Mouse (Mus musculus) neural tube, embryonic 11.5 days (tissue): ENCODE results near the gene Kif26b. TPM values are rescaled to one million over a fixed set of nuclear protein-coding genes. Genes with fewer than 3 reads are reported as not detected.

ENCODE experiments used
- ATAC-seq: fragments of 200-750 bp; cut with Nextera tagmentation; 2 replicates; pipeline ENCODE4 v1.8.0; 2017; ENCODE audit warnings: moderate number of reproducible peaks, mild to moderate bottlenecking, moderate TSS enrichment, moderate library complexity; ENCODE audit not compliant: insufficient read depth, low FRiP score, low TSS enrichment
- DNase-seq: peaks from one replicate; pipeline ENCODE4 v3.0.0-alpha.2; 2015; ENCODE audit warnings: low spot score
- H3K27ac ChIP-seq: fragments of 300-500 bp; sonication (generic); 2 replicates; pipeline ENCODE4 v1.5.1; 2014; ENCODE audit warnings: low read depth, mild to moderate bottlenecking, low read length
- H3K27me3 ChIP-seq: fragments of 300-500 bp; sonication (generic); 2 replicates; pipeline ENCODE4 v1.6.1; 2014; ENCODE audit warnings: mild to moderate bottlenecking, low read length, mixed read lengths; ENCODE audit not compliant: control insufficient read depth, insufficient read depth
- H3K36me3 ChIP-seq: fragments of 300-500 bp; sonication (generic); 2 replicates; pipeline ENCODE4 v1.6.1; 2014; ENCODE audit warnings: mild to moderate bottlenecking, low read length, moderate library complexity, mixed read lengths; ENCODE audit not compliant: control insufficient read depth, insufficient read depth
- H3K4me1 ChIP-seq: fragments of 300-500 bp; sonication (generic); 2 replicates; pipeline ENCODE4 v1.6.1; 2014; ENCODE audit warnings: low read length, mixed read lengths; ENCODE audit not compliant: control insufficient read depth, insufficient read depth
- H3K4me2 ChIP-seq: fragments of 300-500 bp; sonication (generic); 2 replicates; pipeline ENCODE4 v1.6.1; 2014; ENCODE audit warnings: low read depth, mild to moderate bottlenecking, moderate library complexity
- H3K4me3 ChIP-seq: fragments of 300-500 bp; sonication (generic); 2 replicates; pipeline ENCODE4 v1.5.1; 2014; ENCODE audit warnings: low read depth, low read length
- H3K9ac ChIP-seq: fragments of 300-500 bp; sonication (generic); 2 replicates; pipeline ENCODE4 v1.6.1; 2014; ENCODE audit warnings: mild to moderate bottlenecking, low read length
- H3K9me3 ChIP-seq: fragments of 300-500 bp; sonication (generic); 2 replicates; pipeline ENCODE4 v1.6.1; 2016; ENCODE audit warnings: low read length; ENCODE audit not compliant: control insufficient read depth
- WGBS: fragments of 180-500 bp; shearing (Covaris S2); extraction: QIAGEN DNeasy Blood & Tissue Kit; methylation state at CpG from one replicate; pipeline ENCODE4 v1.1.7; 2014; 5-methylcytosine and 5-hydroxymethylcytosine counted together
- polyA plus RNA-seq: library from polyadenylated mRNA; unstranded; fragments of >200 nt; fragmentation: Nextera tagmentation; extraction: Ambion mirVana; gene quantifications from 2 replicates; pipeline ENCODE4 v1.2.1, GENCODE M21; 2014

Kif26b gene
- polyA plus RNA-seq, 1 experiment from 2014 or later: 6.5 TPM

GRCm38 (mm10) chr1:178496841-178497240 is 32.1 kb upstream of the Kif26b start:
- Histone ChIP-seq H3K36me3 (no peaks in the 10 kb centered on the region), H3K9ac (no peak overlapping the region), H3K4me1 (no peaks in the 10 kb centered on the region), H3K4me2 (no peak overlapping the region), H3K4me3 (no peak overlapping the region), H3K27ac (no peak overlapping the region), H3K27me3 (no peaks in the 10 kb centered on the region), H3K9me3 (no peaks in the 10 kb centered on the region)
- DNase-seq (no peak), ATAC-seq (no peak)
- WGBS: 67% methylated on average over 1 of the region's 1 CpGs

GRCm38 (mm10) chr1:178506938-178507337 is 22.0 kb upstream of the Kif26b start:
- 93% methylated on average over 8 of the region's 8 CpGs for WGBS

GRCm38 (mm10) chr1:178512323-178513031 is 16.4 kb upstream of the Kif26b start:
- H3K9ac ChIP-seq: no peak overlapping the region
- no peak overlapping the region for H3K27ac ChIP-seq
- no peaks in the 10 kb centered on the region for H3K9me3 ChIP-seq
- no peak overlapping the region for H3K4me2 ChIP-seq
- H3K4me3 ChIP-seq: no peak overlapping the region
- 51% methylated on average over 7 of the region's 7 CpGs for WGBS
- no peaks in the 10 kb centered on the region for H3K36me3 ChIP-seq
- no peaks in the 10 kb centered on the region for H3K4me1 ChIP-seq
- H3K27me3 ChIP-seq: no peaks in the 10 kb centered on the region
- no peak for ATAC-seq
- DNase-seq: no peak

More at GRCm38 (mm10) chr1:178506938-178507337, 22.0 kb upstream of the Kif26b start:
- ATAC-seq (no peak), DNase-seq (no peak)
- H3K9ac ChIP-seq: no peak overlapping the region
- H3K36me3 ChIP-seq: no peaks in the 10 kb centered on the region
- no peak overlapping the region for H3K4me3 ChIP-seq
- H3K9me3 ChIP-seq: no peaks in the 10 kb centered on the region
- no peak overlapping the region for H3K27ac ChIP-seq
- no peak overlapping the region for H3K4me2 ChIP-seq
- H3K27me3 ChIP-seq: no peaks in the 10 kb centered on the region
- no peaks in the 10 kb centered on the region for H3K4me1 ChIP-seq

GRCm38 (mm10) chr1:178513954-178514353 is 15.0 kb upstream of the Kif26b start:
- WGBS: 48% methylated on average over 3 of the region's 8 CpGs
- H3K27me3 ChIP-seq: no peaks in the 10 kb centered on the region
- no peaks in the 10 kb centered on the region for H3K36me3 ChIP-seq
- no peaks in the 10 kb centered on the region for H3K4me1 ChIP-seq
- ATAC-seq: no peak
- H3K4me2 ChIP-seq: no peak overlapping the region
- no peak for DNase-seq
- H3K9ac ChIP-seq: no peak overlapping the region
- H3K27ac ChIP-seq: no peak overlapping the region
- no peaks in the 10 kb centered on the region for H3K9me3 ChIP-seq
- no peak overlapping the region for H3K4me3 ChIP-seq

GRCm38 (mm10) chr1:178515839-178516238 is 13.1 kb upstream of the Kif26b start:
- Histone ChIP-seq H3K27me3 (no peaks in the 10 kb centered on the region), H3K4me3 (no peak overlapping the region), H3K4me1 (no peaks in the 10 kb centered on the region), H3K4me2 (no peak overlapping the region), H3K27ac (no peak overlapping the region), H3K9ac (no peak overlapping the region), H3K9me3 (no peaks in the 10 kb centered on the region), H3K36me3 (no peaks in the 10 kb centered on the region)
- WGBS: 86% methylated on average over 2 of the region's 2 CpGs
- DNase-seq (no peak), ATAC-seq (no peak)

GRCm38 (mm10) chr1:178522389-178522788 is 6.5 kb upstream of the Kif26b start:
- no peak overlapping the region for H3K27ac ChIP-seq
- no peak overlapping the region for H3K4me3 ChIP-seq
- no peaks in the 10 kb centered on the region for H3K36me3 ChIP-seq
- no peak overlapping the region for H3K9ac ChIP-seq
- 84% methylated on average over 5 of the region's 5 CpGs for WGBS
- H3K4me2 ChIP-seq: no peak overlapping the region
- no peaks in the 10 kb centered on the region for H3K4me1 ChIP-seq
- no peaks in the 10 kb centered on the region for H3K9me3 ChIP-seq
- H3K27me3 ChIP-seq: no peaks in the 10 kb centered on the region
- ATAC-seq (no peak), DNase-seq (no peak)

GRCm38 (mm10) chr1:178523152-178523551 is 5.8 kb upstream of the Kif26b start:
- Histone ChIP-seq H3K4me2 (no peak overlapping the region), H3K9ac (no peak overlapping the region), H3K27ac (no peak overlapping the region), H3K4me1 (no peaks in the 10 kb centered on the region), H3K9me3 (no peaks in the 10 kb centered on the region), H3K36me3 (no peaks in the 10 kb centered on the region), H3K27me3 (0 out of 2 replicates have a peak, but pooled peaks cover 2% of the 10 kb centered on the region), H3K4me3 (no peak overlapping the region)
- no peak for DNase-seq
- no peak for ATAC-seq
- 50% methylated on average over 5 of the region's 5 CpGs for WGBS

- Histone ChIP-seq H3K9me3 (no peaks in the 10 kb centered on the region), H3K4me2 (peak overlapping the region; percentile 99), H3K4me1 (peaks cover 18% of the 10 kb centered on the region), H3K27me3 (peaks cover 11% of the 10 kb centered on the region), H3K9ac (0 out of 2 replicates have a peak overlapping the region, but pooled peaks have one; percentile 10), H3K27ac (no peak overlapping the region), H3K36me3 (no peaks in the 10 kb centered on the region), H3K4me3 (peak overlapping the region; percentile 63)
- DNase-seq (peak; percentile 92), ATAC-seq (peak; percentile 20; the same call in 1 of the 2 replicates)
- WGBS: under 1% methylated on average over 21 of the region's 21 CpGs
These were observed 1.8 kb upstream of the Kif26b start for GRCm38 (mm10) chr1:178527185-178527546.
